Mouse (Mus musculus) olfactory bulb, adult 2 months (tissue): ENCODE results near the gene Optn. TPM values are rescaled to one million over a fixed set of nuclear protein-coding genes. Genes with fewer than 3 reads are reported as not detected.
A peak's percentile ranks its signal among the peaks of the same experiment; 100 is the strongest.

Source experiments
- H3K27ac ChIP-seq: fragments of 200-500 bp; 2 replicates; pipeline ENCODE4 v1.5.1; 2012; ENCODE audit warnings: low read depth, low read length; ENCODE audit not compliant: insufficient read depth
- H3K4me1 ChIP-seq: fragments of 200-500 bp; 2 replicates; pipeline ENCODE4 v1.6.1; 2012; ENCODE audit warnings: low read length; ENCODE audit not compliant: control insufficient read depth, insufficient read depth
- H3K4me3 ChIP-seq: fragments of 200-500 bp; 2 replicates; pipeline ENCODE4 v1.5.1; 2012; ENCODE audit warnings: mild to moderate bottlenecking, low read depth, low read length, moderate library complexity; ENCODE audit not compliant: insufficient read depth
- CTCF ChIP-seq: fragments of 200-500 bp; IDR thresholded peaks from 2 replicates; pipeline ENCODE4 v1.5.1; 2012; ENCODE audit warnings: low read depth, mild to moderate bottlenecking, low read length, moderate library complexity; ENCODE audit not compliant: insufficient read depth
- POLR2A ChIP-seq: fragments of 200-500 bp; IDR thresholded peaks from 2 replicates; pipeline ENCODE4 v1.6.1; 2012; ENCODE audit warnings: mild to moderate bottlenecking, low read depth, low read length, moderate library complexity; ENCODE audit not compliant: insufficient read depth
- WGBS: fragments of 180-500 bp; shearing (Covaris S2); methylation state at CpG from one replicate; pipeline ENCODE4 v1.1.7; 2018; 5-methylcytosine and 5-hydroxymethylcytosine counted together
- polyA plus RNA-seq: library from polyadenylated mRNA; stranded (reverse); fragments of >200 nt; gene quantifications from 2 replicates; pipeline ENCODE4 v1.2.4, GENCODE M21; 2012; ENCODE audit warnings: low replicate concordance; ENCODE audit not compliant: missing spikeins, insufficient read depth, insufficient read length

Optn gene
- polyA plus RNA-seq, 1 experiment = not detected

DNA sequence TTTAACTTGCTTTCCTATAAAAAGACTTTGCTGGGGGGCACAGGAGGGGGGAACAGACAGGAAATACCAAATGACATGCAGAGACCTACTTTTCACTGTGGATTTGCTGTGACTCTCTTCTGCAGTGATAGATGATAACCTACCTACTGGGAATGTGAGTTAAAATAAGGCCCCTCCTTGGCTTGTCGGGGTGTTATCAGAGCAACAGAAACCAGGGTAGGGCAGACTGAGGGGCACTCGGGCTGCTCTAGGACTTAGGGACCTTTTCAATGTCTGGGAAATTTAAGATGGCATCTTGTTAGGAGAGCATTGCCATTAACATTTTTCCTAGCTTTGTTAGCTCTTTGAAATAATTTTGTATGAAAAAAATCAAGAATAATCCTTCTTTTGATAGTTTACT is 40.6 kb downstream of the Optn start:
- no peak overlapping the region for H3K27ac ChIP-seq
- TF ChIP-seq POLR2A = no peak
- no peak for TF ChIP-seq CTCF
- WGBS = 84% methylated on average over 2 of the region's 2 CpGs

DNA sequence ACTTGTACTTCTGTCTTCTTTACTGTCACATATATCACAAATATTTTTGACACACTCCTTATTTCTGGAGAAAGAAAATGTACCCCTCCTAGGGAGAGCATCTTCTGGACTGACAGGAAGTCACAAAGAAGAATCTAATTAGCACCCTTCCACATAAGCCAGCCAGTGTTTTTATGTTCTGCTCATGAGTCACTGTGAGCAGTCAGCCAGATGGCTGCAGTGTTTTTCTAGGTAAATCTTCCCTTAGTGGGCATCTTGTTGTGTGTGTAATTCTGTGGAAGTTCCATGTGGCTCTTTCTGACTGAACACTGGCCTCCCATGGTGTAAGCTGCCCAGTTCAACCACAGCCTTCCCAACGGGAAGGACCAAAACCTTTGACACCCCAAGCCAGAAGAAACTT is 44.1 kb downstream of the Optn start:
- TF ChIP-seq CTCF (no peak), POLR2A (no peak)
- 25% methylated on average over 1 of the region's 1 CpGs for WGBS
- H3K4me1 ChIP-seq = peaks cover 12% of the 10 kb centered on the region
- H3K27ac ChIP-seq = peak overlapping the region; percentile 89
- no peak overlapping the region for H3K4me3 ChIP-seq

More for the DNA sequence above, 40.6 kb downstream of the Optn start:
- peaks cover 15% of the 10 kb centered on the region for H3K4me1 ChIP-seq
- H3K4me3 ChIP-seq = no peak overlapping the region

DNA sequence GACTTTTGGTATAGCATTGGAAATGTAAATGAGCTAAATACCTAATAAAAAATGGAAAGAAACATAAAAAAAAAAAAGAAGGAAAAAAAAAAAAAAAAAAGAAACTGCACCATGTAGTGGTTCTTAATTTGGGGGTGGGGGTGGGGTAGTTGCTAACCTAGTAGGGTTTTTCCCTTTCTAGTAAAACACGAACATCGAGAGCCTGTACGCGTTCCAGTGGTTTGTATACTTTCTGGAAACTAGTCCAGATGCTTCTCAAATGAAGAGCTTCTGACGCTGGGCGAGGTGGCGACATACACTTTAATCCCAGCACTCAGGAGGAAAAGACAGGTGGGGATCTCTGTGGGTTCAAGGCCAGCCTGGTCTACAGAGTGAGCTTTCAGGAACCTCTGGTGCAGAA is 46.9 kb downstream of the Optn start:
- H3K4me1 ChIP-seq = peaks cover 11% of the 10 kb centered on the region
- WGBS = 92% methylated on average over 7 of the region's 7 CpGs
- no peak overlapping the region for H3K27ac ChIP-seq
- H3K4me3 ChIP-seq = no peak overlapping the region
- no peak for TF ChIP-seq CTCF
- no peak for TF ChIP-seq POLR2A

DNA sequence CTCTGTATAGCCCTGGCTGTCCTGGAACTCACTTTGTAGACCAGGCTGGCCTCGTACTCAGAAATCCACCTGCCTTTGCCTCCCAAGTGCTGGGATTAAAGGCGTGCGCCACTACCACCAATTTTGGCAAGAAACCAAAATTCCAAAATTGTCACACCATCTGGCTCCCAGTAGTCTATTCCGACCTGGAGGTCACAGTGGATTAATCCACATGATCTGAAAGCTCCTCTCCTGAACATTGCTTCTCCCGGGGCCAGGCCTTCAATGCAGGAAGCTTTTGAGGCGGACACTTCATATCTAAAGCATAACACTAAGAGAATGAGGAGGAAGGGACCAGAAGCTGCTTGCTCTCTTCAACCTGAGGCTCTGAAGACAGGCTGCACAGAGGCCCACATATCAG is 48.3 kb downstream of the Optn start:
- TF ChIP-seq CTCF (no peak), POLR2A (no peak)

DNA sequence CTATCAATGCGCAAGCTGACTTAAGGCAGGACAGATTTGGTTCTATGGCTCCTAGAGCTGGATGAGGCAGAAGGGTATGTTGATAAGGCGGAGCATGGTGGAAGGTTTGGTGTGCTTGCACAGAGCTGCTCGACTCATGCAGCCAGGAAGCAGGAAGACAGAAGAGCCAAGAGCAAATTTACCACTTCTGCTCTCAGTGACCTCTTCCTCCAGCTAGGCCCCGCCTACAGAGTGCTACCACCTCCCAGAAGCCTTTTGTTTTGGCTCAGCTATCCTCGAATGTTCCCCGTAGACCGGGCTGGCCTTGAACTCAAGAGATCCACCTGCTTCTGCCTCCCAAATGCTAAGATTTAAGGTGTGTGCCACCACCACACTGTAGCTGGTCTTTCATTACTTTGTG is 49.2 kb downstream of the Optn start:
- WGBS = 79% methylated on average over 7 of the region's 7 CpGs
- Histone ChIP-seq H3K4me3 (no peak overlapping the region), H3K27ac (no peak overlapping the region), H3K4me1 (peaks cover 2% of the 10 kb centered on the region; the same call in 1 of the 2 replicates)
- TF ChIP-seq CTCF (no peak), POLR2A (no peak)

More for the DNA sequence above, 48.3 kb downstream of the Optn start:
- Histone ChIP-seq H3K4me1 (peaks cover 6% of the 10 kb centered on the region; the same call in 1 of the 2 replicates), H3K4me3 (no peak overlapping the region), H3K27ac (no peak overlapping the region)
- 83% methylated on average over 6 of the region's 6 CpGs for WGBS

DNA sequence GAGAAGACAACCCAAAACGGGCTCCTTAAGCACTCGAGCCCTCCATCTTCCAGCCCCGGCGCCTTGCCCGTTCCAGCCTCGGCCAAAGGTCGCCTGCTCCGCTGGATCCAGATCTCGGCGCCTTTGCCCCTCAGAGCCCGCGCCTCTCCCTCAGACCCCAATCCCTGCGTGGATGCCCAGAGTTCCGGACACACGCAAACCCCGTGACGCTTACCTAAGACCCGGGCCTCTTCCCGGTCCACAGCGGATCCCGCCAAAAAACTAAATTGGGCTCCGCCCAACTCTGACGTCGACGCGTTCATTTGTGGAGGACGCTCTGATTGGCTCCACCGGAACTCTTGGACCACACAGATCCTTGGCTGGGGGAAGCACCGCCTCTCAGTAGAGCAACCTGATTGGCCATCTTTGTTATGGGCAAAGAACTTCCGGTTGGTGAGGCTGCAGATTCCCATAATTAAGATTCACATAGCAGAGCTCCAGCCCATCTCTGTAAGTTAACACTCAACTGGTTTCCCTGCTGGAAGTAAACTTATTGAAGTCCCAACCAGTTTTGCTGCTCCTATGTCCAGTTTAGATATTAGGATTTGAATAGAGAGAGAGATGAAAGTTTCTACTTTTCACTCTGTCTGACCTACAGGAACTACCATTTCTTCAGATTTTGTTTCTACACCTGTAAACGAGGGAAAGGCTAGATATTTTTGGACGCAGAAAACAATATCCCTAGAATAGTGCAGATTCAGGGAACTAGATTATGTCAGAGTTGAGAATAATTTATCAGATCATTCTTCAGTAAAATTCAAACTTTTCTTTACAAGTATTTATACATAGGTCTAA is 51.1 kb downstream of the Optn start, which contains the start of gene Mcm10:
Mcm10 (minus strand) TSS at position 301 of the 834 bp plus-strand sequence.
- TF ChIP-seq POLR2A (no peak), CTCF (no peak)
- no peaks in the 10 kb centered on the region; the same call in 1 of the 2 replicates for H3K4me1 ChIP-seq
- WGBS = 2% methylated on average over 32 of the region's 32 CpGs
- H3K4me3 ChIP-seq = peak within 1 kb of the TSS; percentile 71
- H3K27ac ChIP-seq = no peak within 1 kb of the TSS

DNA sequence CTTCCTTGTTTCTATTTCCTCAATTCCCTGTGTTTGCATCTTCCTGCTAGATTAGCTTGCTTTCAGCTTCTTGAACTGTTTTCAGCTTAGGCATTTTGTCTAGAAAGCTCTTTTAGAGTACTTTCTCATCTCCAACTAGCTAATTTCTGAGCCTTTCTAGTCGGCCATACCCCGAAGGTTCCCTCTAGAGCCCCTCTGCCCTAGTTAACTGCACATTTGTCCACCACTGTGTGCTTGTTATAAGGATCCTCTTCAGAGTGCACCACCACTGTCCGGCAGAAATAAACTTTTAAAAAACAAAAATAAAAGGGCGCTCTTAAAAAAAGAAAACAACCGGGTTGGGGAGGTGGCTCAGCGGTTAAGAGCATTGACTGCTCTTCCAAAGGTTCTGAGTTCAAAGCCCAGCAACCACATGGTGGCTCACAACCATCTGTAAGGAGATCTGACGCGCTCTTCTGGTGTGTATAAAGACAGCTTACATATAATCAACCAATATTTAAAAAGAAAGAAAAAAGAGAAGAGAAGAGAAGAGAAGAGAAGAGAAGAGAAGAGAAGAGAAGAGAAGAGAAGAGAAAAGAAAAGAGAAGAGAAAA is 51.9 kb downstream of the Optn start:
- Histone ChIP-seq H3K4me1 (peaks cover under 1% of the 10 kb centered on the region; the same call in 1 of the 2 replicates), H3K27ac (no peak overlapping the region), H3K4me3 (peak overlapping the region; percentile 71)
- no peak for TF ChIP-seq CTCF
- no peak for TF ChIP-seq POLR2A
- WGBS = 11% methylated on average over 8 of the region's 8 CpGs

DNA sequence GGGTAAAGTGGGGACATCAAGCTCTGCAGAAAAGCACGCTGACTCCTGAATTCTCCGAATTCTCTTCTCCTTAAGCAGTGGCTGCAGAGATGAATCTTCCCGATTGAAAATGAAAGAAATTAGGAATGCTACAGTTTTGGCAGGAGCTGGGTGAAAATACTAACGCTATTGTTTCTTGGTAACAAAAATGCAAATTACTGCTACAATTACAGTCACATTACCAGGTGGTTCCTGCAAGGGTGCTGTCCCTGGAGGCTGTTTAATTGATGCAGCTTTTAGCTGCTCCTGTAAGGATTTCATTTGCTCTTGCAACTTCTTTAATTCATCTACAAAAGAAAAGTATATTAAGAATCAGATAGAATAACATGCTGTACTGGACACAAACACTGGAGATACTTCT is 56.7 kb downstream of the Optn start:
- no peak overlapping the region for H3K4me3 ChIP-seq
- TF ChIP-seq POLR2A (no peak), CTCF (no peak)
- 0 out of 2 replicates have a peak, but pooled peaks cover 3% of the 10 kb centered on the region for H3K4me1 ChIP-seq
- no peak overlapping the region for H3K27ac ChIP-seq
- 36% methylated on average over 4 of the region's 4 CpGs for WGBS

DNA sequence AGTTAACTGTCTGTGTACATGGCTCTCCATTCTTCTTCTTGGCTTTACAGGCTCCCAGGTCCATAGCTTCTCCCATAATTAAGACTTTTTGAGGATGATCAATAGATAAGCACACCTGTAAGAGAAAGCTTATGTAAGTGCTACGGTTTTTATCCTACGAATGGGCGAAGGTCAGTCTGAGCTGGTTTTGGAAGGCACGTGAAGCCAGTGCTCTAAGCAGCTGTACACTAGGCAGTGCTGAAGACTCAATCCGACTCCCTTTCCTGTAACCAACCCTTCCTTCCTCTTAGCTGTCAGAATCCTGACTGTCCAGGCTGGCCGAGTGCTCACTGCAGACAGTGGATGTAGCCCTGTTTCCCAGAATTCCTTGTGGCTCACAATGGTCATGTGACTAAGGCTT is 62.6 kb downstream of the Optn start:
- H3K27ac ChIP-seq = no peak overlapping the region
- H3K4me1 ChIP-seq = no peaks in the 10 kb centered on the region
- 94% methylated on average over 6 of the region's 6 CpGs for WGBS
- H3K4me3 ChIP-seq = no peak overlapping the region
- no peak for TF ChIP-seq CTCF
- TF ChIP-seq POLR2A = no peak
